Mouse (Mus musculus) large intestine, adult 2 months (tissue): ENCODE measurements around the gene Klk9. TPM values are rescaled to one million over a fixed set of nuclear protein-coding genes. Genes with fewer than 3 reads are reported as not detected.

Experiments
- DNase-seq: peaks from one replicate; pipeline ENCODE4 v3.0.0-alpha.2; 2012; ENCODE audit warnings: low read depth, low spot score
- WGBS: fragments of 180-500 bp; shearing (Covaris S2); methylation state at CpG from one replicate; pipeline ENCODE4 v1.1.7; 2018; 5-methylcytosine and 5-hydroxymethylcytosine counted together
- polyA plus RNA-seq: library from polyadenylated mRNA; depleted of rRNA; stranded (reverse); fragments of >200 nt; gene quantifications from 2 replicates; pipeline ENCODE4 v1.2.3, GENCODE M21; 2012; rRNA removed

Klk9 gene
- polyA plus RNA-seq = not detected in 2 replicates

DNA sequence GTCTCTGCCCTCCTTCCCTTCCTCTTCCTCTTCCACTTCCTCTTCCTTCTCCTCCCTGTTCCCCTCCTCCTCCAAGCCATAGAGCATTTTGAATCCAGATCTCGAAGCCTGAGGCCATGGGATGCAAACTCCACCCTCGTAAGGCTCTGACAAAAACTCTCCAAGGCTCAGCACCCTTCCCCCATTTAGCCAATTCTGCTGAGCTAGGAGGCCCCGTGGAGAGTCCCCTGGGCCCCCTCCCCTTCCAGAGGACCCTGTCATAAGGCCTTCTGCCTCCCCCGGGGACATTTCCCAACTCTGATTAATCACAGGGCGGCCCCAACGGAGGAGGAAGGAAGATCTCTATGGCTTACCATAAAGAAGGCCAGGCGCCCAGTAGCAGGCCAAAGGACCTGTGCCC lies at the start of gene Klk9:
TSS of gene Klk9 (plus strand) at position 301 of the 400 bp plus-strand sequence.
- DNase-seq = no peak
- 73% methylated on average over 7 of the region's 7 CpGs for WGBS

DNA sequence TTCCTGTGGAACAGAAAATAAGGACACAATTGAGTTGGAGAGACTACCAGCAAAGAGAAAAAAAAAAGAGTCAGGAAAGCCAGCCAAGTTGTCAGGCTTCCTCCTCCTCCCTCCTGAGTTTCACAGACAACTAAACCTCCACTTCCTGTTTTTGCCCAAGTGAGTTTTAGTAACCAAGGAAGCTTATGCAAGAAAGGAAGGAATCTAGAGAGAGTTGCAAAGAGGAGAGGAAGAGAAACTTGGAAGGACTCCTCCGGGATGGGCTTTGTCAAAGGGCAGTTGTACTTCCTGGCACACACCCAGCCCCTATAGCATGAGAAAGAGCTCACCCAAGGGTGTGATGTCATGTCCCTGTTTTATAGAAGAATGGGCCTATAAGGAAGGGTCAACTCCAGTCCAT lies 43.9 kb upstream of the Klk9 start:
- 4% methylated on average over 1 of the region's 1 CpGs for WGBS
- DNase-seq = no peak

- DNase-seq = no peak
- 55% methylated on average over 2 of the region's 2 CpGs for WGBS
Measured at GRCm38 (mm10) chr7:43752806-43753205, 38.9 kb upstream of the Klk9 start.

DNA sequence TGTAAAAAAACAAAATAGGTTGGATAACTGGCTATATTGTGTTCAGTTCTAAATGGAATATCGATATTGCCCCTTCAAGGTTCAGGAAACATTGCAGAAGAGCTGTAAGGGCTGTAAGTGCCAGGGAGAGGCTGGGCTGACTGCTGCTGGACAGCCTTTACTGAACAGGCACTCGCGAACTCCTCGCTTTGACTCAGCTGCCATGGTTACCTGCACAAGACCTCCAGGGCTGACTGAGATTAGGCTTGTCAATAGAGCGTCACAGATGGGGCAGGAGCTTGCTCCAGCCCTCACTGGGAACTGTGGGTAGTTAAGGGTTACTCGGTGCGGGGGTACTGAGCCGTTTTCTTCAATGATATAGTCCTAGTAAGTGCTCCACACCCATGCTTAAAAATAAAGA lies 25.2 kb upstream of the Klk9 start:
- DNase-seq = no peak
- WGBS = 30% methylated on average over 8 of the region's 8 CpGs

DNA sequence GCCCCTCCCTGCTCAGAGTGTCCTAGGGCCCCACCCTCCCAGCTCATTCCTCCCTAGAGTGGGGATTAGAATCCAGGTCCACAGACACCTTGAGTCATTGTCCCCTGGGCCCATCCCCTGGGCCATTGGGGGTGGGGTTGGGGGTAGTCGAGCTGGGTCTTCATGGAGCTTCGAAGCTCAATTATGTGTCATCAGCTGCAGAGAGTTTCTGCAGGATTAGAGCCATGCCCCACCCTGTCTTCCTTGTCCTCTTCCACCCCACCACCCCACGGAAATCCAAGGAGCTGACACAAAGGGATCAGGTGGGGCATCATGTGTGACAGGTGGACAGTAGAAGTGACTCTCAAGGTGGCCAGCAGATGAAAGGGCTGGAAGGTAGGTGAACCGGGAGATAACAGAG lies 23.1 kb upstream of the Klk9 start, which contains the start of gene Klk12:
TSS of gene Klk12 (plus strand) at position 301 of the 400 bp plus-strand sequence.
- WGBS = 55% methylated on average over 4 of the region's 4 CpGs
- no peak for DNase-seq

DNA sequence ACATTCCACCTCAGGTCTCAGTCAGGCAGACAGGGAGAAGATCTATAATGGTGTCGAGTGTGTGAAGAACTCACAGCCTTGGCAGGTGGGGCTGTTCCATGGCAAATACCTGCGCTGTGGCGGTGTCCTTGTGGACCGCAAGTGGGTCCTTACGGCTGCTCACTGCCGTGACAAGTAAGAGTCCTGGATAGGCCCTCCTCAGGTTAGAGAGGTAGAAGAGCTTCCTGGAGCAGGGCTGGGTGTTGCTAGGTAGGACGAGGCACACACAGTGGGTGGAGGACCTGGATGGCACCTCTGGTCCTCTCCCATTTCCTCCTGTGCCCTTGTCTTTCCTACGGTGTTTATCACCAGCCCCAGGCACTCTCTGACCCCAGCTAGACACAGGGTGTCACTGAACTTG lies 22.1 kb upstream of the Klk9 start:
- DNase-seq = no peak
- WGBS = 85% methylated on average over 8 of the region's 8 CpGs

GRCm38 (mm10) chr7:43770701-43771100 lies 21.0 kb upstream of the Klk9 start:
- no peak for DNase-seq
- WGBS = 93% methylated on average over 10 of the region's 10 CpGs

GRCm38 (mm10) chr7:43771916-43772315 lies 19.8 kb upstream of the Klk9 start:
- WGBS = 90% methylated on average over 6 of the region's 6 CpGs
- no peak for DNase-seq

GRCm38 (mm10) chr7:43772901-43773300 lies 18.8 kb upstream of the Klk9 start:
- DNase-seq = no peak
- WGBS = 68% methylated on average over 3 of the region's 3 CpGs

DNA sequence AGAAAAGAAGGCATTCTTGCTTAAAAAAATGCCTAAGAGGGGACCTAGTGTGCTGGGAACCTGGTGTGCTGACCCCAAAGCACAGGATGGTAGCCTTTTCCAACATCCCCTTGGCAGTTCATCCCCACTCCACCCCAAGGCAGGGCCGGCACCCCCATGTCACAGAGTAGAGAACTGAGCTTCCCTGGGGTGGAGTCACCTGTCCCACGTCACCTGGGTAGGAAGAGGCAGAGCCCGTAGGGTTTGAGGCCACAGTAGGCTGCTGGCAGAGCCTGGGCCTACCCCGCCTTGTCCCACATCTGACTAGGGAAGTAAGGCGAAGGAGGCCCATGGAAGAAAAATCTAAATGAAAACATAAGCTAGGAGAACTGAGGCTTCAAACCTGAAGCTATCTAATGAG lies 17.3 kb upstream of the Klk9 start, which contains the start of gene Klk11:
TSS of gene Klk11 (plus strand) at position 241 of the 400 bp plus-strand sequence.
- DNase-seq = no peak
- WGBS = 84% methylated on average over 5 of the region's 5 CpGs

- DNase-seq = no peak
- 70% methylated on average over 6 of the region's 6 CpGs for WGBS
Measured at GRCm38 (mm10) chr7:43774802-43775201, 16.9 kb upstream of the Klk9 start.

DNA sequence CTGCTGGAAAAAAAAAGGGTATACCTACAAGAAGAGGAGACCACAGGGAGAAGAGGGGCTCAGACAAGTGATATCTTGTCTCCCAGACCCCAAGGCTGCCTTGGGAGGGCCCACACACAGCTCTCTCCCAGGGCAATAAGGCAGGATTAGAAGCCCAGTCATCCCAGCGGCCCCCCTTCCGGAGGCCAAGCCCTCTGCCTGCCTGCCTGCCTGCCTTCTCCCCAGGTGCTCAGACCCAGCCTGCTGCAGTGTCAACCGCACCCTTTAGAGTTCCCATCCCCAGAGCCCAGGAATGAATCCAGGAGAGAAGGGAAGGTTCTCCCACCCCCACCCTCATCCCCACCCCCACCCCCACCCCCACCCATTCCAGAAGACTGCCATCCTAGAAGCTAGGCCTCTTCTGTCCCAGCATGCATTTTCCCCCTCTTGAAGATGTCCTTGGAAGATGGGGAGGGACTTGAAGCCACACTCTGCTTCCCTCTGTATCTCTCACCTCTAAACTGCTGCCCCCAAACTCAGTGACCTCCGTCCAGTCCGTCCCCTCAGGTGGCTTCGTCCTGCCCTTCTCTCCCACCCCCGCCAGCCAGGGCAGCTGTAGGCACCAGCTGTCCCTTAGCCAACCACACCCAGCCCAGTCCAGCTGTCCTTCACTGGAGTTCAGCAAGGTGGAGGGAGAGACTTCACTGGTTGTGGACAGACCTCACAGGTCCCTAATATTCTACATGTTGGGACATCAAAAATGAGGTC lies 16.2 kb upstream of the Klk9 start:
- no peak for DNase-seq
- WGBS = 40% methylated on average over 7 of the region's 7 CpGs

- DNase-seq = no peak
Measured at GRCm38 (mm10) chr7:43776506-43776905, 15.2 kb upstream of the Klk9 start.

DNA sequence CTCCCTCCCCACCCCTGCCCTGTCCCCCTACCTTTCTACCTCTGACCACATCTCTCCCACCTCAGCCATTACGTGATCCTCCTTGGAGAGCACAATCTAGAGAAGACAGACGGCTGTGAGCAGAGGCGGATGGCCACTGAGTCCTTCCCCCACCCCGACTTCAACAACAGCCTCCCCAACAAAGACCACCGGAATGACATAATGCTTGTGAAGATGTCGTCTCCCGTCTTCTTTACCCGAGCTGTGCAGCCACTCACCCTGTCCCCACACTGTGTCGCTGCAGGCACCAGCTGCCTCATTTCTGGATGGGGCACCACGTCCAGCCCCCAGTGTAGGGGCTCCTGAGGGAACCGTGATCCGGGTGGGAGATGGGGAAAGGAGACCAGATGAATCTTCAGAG lies 14.3 kb upstream of the Klk9 start:
- WGBS = 90% methylated on average over 12 of the region's 12 CpGs
- no peak for DNase-seq

More at GRCm38 (mm10) chr7:43776506-43776905, 15.2 kb upstream of the Klk9 start:
- WGBS = 89% methylated on average over 5 of the region's 5 CpGs

DNA sequence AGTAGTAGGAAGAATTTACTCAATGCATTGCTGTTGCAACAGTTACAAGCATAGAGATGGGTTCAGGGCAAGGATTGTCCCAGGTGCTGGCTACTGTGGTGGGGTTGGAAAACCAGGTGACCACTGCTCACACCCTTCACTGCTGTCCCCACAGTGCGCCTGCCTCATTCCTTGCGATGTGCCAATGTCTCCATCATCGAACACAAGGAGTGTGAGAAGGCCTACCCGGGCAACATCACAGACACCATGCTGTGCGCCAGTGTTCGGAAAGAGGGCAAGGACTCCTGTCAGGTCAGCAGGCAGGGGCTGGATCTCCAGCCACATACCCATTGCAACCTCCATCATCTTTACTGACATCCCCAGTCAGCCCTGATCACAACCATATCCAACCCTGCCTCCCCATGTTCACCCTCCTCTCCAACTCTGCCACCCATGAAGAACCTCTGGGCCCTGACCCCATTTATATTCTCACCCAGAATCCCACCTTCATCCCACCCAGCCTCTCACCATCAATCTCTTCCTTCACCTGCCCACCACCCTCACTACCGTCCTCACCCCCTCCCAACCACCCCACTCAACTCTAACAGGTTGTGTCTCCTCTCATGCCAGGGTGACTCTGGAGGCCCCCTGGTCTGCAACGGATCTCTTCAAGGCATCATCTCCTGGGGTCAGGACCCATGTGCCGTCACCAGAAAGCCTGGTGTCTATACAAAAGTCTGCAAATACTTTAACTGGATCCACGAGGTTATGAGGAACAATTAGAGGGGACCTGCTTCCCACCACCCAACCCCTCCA lies 13.3 kb upstream of the Klk9 start:
- no peak for DNase-seq
- WGBS = 90% methylated on average over 10 of the region's 10 CpGs

GRCm38 (mm10) chr7:43780241-43780640 lies 11.4 kb upstream of the Klk9 start:
- no peak for DNase-seq

GRCm38 (mm10) chr7:43780746-43781145 lies 10.9 kb upstream of the Klk9 start, which contains the start of gene Klk10:
TSS of gene Klk10 (plus strand) at chr7:43781035.
- peak; percentile 11 for DNase-seq
- WGBS = 11% methylated on average over 5 of the region's 5 CpGs

More at GRCm38 (mm10) chr7:43780241-43780640, 11.4 kb upstream of the Klk9 start:
- WGBS = 35% methylated on average over 6 of the region's 6 CpGs

DNA sequence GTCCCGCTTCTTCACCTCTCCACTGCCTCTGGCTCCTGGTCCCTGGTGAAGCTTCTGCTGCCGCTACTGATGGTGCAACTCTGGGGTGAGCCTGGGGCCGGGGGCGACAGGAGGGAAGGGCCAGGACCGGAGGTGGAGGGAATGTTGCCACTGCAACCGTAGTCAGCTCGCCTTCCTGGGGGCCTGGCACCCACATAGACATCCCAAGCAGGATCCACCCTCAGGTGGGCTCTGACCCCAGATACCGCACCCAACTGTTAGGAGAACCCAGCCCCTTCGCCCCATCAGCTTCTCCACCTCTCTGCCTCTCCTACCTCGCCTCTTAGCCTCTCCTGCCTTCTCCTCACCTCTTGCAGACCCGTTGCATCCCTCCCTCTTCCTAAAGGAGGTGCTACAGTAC lies 10.2 kb upstream of the Klk9 start:
- WGBS = 86% methylated on average over 11 of the region's 11 CpGs

DNA sequence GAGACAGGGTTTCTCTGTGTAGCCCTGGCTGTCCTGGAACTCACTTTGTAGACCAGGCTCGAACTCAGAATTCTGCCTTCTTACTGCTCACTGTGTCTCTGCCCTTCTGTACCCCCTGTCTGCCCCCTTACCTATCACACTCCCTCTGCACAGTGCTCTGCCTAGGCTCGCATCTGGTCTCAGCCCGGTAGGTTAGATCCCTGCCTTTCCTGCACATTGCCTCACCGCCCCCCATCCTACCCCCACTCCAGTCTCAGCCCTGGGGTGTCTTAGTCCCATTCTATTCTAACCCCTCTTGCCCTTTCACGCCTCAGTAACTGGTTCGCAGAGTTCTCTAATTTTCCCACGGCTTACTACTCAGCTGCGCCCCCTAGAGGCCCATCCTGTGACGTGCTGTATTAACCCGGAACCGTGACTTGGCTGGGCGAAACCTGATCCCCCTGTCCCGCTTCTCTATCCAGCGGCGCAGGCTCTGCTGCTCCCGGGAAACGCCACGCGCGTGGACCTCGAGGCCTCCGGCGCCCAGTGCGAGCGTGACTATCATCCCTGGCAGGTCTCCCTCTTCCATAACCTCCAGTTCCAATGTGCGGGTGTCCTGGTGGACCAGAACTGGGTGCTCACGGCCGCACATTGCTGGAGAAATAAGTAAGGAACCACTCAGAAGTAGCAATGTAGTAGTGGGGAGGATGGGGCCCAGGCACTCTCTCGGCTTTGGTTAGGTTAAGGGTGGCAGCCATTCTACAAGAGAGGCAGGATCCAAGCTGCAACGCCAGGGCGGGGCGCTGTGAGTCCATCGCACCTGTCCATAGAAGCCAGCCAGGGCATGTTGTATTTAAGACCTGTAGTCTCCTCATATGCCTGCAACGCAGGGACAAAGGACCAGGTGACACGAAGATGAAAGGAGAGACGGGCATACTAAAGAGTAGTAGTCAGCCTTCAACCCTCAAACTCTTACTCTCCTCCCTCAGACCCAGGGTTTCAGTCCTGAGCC lies 9.1 kb upstream of the Klk9 start:
- DNase-seq = peak; percentile 37
- WGBS = 7% methylated on average over 36 of the region's 36 CpGs

More for the DNA sequence above, 10.2 kb upstream of the Klk9 start:
- no peak for DNase-seq
